Mouse (Mus musculus) testis, postnatal 10 days (tissue): ENCODE results near the gene Dlg2.

Experiments
- DNase-seq: peaks from one replicate; pipeline ENCODE4 v3.0.0; 2021; ENCODE audit warnings: low spot score

Dlg2 gene

DNA sequence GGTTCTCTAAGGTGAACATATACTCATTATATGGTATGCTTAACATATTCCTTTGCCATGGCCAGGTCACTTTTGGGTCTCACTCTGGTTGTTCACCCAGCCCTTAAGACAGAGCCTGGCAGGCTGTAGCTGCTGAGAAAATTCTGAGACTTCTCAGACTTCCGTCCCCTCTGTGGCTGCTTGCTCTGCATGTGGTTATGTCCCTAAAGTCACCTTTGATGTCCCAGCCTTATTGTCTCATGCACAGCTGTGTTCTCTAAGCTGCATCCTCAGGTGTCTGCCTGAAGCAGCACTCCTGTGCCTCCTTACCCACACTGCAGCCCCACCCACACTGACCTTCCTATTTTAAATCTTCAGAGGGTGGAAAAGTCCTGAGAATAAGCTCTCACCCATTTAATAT, 1922.4 kb downstream of the Dlg2 start:
- no peak for DNase-seq

DNA sequence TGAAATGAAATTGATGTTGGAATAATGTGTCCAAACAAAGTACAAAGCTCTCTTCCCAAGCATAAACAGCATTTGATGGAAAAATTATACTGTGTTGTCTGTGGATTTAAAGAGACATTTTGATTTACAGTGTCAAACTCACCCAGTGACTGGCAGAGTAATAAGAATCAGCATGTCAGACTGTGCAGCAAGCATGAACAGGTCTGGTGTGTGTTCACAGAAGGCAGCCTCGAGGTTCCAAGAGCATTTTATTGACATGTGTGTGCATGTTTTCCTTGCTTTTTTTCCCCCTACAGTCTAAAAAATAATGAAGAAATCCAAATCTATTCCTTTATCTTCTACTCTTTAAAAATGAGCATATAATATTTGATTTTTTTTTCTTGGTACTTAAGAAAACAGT, 1924.1 kb downstream of the Dlg2 start:
- DNase-seq = no peak

DNA sequence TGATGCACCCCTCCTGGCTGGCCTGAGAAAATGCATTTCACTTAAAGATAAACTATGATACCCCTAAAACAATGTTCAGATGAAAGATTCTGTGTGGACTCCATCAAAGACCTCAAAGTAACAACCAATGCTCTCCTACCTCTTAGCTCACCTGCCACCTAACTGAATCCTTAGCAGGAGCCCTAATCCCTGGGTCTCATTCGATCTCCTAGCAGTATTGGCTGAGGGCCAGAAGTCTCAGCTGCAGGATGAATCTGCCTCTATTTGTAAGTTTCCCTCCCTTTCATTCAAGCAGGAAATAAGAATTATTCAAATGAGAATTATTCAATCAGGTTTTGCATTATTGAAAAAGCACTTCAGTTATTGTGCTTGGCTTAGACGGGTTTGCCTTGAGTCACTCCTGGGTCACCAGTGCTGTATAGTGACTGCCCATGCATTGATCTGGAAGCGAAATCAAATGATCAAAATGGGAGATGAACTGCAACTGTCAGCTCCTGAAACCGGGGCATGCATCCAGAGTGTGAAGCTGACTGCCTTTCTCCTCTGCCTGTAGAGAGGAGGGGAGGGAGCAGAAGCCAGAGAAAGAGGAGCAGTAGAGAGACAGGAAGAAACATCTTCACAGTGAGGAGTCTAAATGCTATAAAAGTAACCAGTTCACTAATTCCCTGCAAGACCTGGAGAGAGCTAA, 1924.7 kb downstream of the Dlg2 start:
- DNase-seq = no peak

DNA sequence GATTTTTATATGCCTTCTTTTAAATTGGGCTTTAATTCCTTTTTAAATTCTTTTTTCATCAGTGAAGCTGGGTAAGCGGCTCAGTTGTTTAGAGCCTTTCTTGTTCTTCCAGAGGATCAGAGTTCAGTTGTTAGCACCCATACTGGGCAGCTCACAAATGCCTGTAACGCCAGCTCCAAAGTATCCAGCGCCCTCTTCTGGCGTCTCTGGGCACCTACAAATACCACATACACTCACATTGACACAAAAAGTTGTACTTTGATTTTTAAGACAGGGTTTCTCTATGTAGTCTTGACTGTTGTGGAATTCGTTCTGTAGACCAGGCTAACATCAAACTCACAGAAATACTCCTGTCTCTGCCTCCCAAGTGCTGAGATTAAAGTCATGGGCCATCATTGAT, 1932.0 kb downstream of the Dlg2 start:
- no peak for DNase-seq

DNA sequence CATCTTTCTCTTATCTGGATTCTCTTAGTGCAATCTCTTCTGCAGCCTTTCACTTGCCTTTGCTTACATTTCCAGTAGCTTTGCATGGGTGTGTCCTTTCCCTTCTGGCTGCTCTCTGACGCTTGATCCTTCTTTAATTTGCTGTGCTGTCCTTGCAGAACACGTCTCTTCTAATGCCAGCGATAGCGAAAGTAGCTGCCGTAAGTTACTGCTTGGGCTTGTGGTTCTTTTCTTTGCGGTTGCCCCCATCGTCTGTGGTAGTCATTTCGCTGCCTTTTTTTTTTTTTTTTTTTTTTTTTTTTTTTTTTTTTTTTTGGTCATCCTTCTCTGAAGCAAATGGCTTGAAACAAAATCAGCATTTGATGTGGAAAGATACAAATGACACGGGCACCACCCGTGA, 1944.0 kb downstream of the Dlg2 start:
- DNase-seq = no peak

DNA sequence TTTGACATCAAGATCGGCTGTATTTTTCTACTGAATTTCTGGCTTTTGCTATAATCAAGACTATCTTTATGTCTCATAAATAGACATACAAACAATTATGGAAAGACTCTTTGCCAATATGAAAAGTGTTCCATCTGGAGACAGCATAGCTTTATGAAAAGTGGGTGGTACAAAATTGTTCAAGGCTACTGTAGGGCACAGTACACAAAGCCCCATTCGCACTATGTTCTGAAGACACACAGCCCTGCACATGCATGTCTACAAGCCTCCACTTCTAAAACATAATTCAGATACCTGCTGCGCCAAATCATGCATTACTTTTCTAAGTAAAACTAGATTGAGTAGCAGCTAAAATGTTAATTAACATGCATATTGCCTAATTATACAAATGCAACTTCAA, 1946.5 kb downstream of the Dlg2 start:
- DNase-seq = no peak

DNA sequence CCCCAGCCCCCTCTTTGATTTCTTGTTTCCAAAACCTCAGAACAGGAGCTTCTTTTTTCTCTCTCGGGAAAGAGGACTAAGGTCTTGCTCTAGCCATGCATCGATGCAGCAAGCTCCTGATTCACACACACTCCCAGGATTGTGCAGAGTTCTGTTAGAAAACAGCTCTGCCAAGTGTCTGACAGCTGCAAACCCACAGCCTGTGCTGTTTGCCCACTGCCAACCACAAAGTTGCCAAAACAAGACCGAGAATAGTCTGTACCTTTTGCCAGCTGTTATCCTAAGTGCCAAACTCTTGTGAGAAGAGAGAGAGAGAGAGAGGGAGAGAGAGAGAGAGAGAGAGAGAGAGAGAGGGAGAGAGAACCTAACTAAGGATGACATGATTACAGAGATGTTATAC, 1948.2 kb downstream of the Dlg2 start:
- DNase-seq = no peak

DNA sequence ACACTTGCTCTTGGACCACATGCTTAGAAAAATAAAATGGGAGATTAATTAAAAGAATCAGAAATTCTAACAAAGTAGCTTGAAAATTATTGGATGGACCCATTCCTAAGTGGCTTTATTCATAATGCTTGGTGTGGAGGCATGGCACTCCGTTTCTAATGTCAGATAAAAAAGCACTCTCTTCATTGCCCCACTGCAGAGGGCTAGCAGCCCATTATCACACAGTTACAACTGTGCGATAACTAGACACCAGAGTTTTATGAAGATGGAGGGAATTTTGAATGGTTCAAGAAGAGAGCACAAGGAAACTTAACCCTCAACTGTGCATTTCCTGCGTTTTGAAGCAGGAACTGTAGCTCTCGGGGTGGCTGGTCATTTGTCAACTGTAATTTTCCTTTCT, 1950.8 kb downstream of the Dlg2 start:
- no peak for DNase-seq

DNA sequence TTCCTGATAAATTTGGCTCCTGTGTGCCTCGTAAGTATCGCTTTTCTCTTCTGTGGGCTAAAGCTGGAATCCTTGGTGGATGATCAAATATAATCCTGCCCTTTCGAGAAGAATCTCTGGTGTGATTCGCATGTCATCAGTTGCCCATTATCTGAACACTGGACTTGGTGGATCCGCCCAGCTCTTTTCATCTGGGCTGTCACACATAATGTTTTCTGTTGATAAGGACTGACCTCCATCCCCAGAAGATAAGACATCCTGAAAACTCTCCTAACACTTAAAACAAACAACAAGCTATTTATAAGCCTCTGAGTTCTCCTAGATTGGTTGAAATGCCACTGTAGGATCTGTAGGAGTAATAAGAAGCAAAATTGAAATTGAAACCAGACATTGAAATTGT, 1952.2 kb downstream of the Dlg2 start:
- DNase-seq = no peak

DNA sequence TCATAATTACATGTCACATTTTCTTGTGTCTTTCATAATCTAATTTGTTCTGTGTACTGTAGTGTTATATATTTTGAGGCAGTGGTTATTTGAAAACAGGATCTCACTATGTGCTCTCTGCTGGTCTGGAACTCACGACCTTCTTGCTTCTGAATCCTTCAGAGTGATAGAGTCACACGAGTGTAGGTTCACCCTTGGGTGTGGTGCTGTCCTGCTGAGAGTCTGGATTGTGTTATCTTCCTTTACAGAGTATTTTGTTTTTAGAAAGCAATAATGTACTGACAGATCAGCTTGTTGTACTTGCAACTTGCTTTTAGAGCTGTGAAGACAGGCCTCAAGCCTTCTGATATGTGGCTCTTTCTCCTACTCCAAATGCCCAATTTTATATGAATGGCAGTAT, 1953.8 kb downstream of the Dlg2 start:
- DNase-seq = no peak

DNA sequence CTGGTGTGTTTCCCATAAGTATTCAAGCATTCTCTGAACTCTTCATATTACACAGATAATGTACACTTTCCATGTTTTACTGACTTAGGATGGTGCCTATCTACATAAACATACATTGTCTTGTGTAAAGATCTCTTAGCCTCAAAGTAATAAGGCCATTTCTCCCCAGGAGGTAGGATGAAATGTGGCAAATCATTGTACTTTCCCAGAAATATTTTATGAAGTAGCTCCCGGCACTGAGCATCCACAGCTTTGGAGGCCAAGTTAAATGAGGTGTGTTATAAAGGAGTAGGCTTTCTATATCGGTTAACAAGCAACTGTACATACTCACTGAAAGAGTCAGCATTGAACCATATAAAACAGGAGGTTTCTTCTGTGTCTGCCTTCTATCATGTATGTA, 1960.7 kb downstream of the Dlg2 start:
- DNase-seq = no peak

DNA sequence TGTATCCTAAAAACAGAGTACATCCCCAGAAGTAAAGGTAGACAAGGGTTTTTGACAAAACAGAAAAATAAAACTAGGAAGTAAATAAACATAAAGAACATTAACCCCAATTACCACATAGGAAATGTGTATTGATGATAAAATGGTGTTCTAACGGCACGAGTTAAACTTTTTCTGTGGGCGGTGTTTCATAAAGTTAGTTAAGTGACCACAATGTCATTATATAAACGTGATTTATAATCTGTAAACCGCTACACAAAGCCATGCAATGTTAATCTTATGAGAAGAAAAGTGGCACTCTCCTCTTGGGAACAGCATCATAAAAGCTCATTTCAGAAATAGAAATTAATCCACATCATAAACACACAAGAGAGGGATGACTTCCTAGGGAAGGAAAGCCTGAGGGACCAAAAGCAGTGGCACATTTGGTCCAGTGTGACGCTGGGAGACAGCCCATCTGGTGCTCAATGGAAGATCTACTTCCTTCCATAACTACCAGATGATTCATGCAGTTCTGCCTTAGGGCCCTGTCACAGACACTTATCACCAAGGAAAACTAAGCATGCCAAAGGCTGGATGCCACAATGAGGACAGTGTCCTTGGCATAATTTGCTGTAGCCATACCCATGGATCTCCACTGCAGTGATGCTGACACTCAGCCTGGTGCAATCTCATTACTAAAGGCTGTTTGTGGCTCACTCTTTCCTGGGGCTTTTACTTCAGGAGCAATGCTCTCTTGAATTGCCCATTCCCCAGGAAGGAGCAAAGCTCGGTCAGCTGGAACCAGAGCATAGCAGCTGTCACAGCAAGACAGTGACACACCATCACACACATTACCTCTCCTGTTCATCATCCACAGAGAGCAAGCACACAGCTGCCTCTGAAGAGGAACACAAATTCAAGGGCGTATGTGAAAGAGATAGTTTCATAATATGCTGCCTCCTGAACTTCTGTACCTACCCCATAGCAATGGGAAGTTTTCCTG, 1963.3 kb downstream of the Dlg2 start:
- DNase-seq = no peak

DNA sequence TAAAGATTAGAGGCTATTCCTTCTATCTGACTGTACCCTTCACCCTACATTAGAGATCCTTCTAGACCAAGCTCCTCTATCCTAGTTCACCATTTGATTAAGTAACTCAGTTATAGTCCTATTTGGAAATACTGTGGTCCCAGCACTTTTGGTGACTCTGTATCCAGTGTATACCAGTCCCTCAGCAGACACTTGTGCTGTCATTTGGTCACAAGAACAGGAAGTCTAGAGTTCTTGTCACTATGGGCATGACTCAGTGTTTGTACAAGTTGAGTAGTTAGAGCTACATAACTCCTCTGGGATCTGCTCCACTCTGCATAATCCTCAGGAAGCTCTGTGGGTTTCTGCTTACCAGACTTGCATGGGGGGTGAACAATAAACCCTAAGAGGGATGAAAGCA, 1965.1 kb downstream of the Dlg2 start:
- DNase-seq = no peak

DNA sequence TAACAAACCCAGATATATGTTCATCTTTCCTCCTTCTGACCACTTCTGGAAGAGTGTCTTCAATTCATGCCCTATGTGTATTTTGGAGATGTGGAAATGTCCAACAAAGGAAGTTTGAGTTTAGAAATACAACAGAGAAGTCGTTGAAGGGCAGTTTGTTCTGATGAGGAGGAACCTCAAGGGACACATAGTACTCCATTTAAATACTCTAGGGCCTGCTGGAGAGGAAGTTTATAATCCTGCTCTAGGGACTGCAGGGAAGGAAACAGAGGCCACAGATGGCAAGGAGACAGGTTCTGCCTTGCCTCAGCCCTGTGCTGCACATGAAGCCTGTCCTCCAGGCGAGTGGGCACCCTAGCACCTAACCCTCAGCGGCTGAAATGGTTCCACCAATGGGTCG, 1965.6 kb downstream of the Dlg2 start:
- no peak for DNase-seq

DNA sequence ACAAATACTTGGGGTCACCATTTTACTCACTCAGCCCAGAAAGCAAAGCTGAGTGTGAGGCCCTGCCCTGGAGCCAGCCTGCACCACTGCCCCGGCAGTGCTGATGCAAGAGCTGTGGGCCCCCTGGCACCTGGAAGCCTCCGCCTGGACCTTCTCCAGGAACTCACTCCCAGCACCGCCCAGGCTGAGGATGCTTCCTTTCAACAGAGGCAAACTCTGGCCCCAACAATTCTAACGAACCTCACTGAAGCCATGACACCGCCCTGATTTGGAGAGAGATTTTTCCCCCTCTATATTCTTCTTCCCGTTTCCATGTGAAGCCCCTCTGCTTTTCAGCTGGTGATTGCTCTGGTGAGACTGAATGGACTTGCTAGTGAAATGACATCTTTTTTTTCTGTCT, 1971.5 kb downstream of the Dlg2 start:
- no peak for DNase-seq

DNA sequence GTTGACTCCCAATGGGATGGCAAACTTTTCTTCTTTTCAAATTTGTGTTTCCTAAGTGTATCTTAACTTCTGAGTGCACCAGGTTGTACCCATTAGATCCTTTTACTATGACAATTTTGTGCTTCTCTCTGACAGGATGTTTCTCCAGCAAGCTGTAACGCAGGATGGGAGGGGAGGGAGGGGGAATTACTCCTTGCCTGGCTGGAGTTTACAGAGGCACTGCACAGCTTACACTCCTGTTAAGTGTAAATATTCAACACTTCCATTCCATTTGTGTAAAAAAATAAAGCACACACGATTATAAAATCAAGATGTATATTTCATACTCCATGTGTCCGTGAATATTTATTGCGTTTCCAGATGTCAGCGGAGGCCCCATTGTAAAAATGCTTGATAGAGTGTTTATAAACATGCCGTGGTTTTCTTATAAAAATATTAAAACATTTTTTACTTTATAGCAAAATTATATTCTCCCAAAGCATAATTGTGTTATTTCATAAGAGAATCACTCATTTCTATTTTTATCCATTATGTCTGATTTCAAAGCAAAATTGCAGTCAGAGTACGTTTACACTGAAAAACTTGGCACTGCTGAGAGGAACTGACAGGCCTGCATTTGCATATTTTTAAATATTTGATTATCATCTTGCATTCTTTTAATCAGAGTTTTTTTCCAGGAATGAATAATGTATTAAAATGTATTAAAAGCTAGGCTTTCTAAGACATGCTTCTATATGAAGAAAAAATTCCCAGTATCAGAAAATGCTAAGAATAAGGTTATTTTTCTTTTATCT, 1972.5 kb downstream of the Dlg2 start:
- DNase-seq = no peak

DNA sequence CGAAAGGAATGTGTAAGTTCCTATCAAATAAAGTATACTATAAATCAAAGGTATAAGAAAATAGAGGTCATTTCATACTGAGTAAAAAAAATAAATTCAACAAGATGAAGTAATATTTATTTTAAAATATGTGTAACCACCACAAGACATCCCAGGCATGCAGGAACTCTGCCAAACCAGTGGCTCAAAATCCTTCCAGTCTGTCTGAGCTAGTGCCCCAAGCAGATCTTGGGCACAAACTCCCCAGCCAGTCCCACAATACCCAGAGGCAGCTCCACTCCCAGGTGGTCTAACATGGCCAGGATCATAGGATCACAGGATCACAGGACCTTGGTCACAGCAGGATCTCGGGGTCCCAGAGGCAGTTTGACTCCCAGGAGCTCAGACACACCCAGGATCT, 1977.7 kb downstream of the Dlg2 start:
- DNase-seq = no peak

DNA sequence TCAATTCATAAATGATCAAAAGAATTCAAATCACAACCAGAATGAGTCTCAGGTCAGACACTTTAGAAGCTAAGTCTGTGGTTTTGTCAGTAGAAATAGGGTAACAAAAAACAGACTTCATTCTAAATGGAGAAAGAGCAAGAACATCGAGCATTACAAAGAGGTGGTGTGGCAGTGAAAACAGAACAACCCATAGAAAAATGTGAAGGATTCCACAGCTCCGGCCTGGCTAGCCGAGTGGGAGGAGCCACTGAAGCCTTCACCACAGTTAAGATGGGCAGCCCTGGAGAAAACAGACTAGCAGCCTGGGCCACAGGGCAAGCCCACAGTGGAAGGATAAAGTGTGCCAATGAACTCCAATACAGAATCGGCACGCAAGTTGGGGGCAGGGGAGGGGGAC, 1979.5 kb downstream of the Dlg2 start:
- DNase-seq = no peak

DNA sequence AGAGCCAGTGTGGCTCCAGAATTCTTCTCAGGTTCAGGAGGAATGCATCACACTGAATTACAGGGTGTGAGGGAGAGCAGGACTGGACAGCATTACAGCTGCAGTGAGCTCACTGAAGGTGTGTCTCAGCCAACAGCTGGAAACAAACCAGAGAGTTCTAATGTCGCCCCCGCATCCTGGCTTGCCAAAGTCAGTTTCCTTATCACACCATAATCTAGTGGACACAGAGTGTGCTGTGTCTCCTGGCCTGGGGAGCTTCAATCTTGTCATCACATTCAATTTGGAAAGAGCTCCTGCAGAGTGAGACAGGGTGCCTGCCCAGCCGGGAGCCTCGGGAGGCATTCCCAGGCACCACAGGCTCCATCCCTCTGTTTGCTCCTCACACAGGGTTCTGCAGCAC, 1981.3 kb downstream of the Dlg2 start:
- peak; percentile 36 for DNase-seq

DNA sequence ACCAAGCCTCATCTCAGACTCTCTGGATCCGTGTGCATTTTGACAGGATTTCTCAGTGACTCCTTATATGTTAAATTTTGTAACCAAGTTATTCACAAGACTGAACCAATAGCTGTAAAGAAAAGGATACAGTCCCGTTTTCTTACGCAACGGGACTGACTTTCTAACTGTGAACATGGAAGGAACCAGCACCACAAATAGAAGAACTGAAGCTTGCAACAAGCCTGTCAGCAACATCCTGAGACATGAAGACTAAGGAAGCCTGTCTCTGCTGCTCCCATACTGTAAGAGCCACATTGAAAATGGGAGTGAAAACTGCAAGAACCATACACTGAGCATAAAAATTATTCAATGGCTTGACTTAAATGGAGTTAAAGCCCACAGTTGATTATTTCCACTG, 1981.8 kb downstream of the Dlg2 start:
- no peak for DNase-seq

DNA sequence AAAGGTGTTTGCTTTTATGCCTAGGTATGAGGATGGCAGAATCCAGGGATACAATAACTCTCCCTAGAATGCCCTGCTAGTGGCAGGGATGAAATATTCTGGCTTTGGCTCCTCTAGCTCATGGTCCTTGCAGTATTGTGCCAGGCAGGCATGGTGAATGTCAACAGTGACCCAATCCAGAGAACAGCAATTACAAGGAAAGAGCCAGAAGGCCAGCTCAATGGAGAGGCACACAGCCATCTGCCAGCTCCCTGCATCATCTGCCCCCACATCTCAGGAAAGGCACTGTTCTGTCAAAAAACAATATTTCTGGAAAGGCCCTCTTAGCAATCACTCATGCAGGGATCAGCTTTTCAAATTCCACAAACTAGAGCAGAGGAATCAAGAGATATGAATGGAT, 1984.1 kb downstream of the Dlg2 start:
- DNase-seq = no peak

DNA sequence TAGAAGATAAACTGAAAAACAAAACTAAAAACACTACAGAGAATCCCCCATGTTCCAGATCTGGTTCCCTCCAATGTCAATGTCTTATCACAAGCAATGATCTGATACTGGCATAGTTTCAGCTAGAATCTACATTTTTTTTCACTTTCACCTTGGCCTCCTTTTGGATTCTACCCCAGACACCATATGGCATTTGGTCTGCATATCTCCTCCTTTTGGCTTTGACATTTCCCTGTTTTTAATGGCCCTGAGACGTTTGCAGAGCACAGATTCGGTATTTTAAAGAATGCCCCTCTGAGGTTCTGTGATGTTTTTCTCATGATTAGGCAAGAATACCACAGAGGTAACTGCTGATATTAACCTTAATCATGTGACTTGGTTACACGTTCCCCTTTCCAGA, 1984.8 kb downstream of the Dlg2 start:
- DNase-seq = no peak
